Mouse (Mus musculus) liver, embryonic 15.5 days (tissue): Measurements from ENCODE around the gene Dhrs13. TPM values are rescaled to one million over a fixed set of nuclear protein-coding genes. Genes with fewer than 3 reads are reported as not detected.

Experiments used
- ATAC-seq: fragments of 200-750 bp; cut with Nextera tagmentation; 2 replicates; pipeline ENCODE4 v1.8.0; 2017; ENCODE audit warnings: moderate number of reproducible peaks, mild to moderate bottlenecking, moderate library complexity; ENCODE audit not compliant: insufficient read depth
- H3K27ac ChIP-seq: fragments of 300-500 bp; sonication (generic); replicated peaks from 2 replicates; pipeline ENCODE4 v1.5.1; 2015; ENCODE audit warnings: mild to moderate bottlenecking, inconsistent platforms
- H3K27me3 ChIP-seq: fragments of 300-500 bp; sonication (generic); 2 replicates; pipeline ENCODE4 v1.6.1; 2015; ENCODE audit warnings: mild to moderate bottlenecking, inconsistent platforms
- H3K36me3 ChIP-seq: fragments of 300-500 bp; sonication (generic); replicated peaks from 2 replicates; pipeline ENCODE4 v1.6.1; 2015; ENCODE audit warnings: moderate library complexity, mild to moderate bottlenecking, inconsistent platforms
- H3K4me1 ChIP-seq: fragments of 300-500 bp; sonication (generic); replicated peaks from 2 replicates; pipeline ENCODE4 v1.6.1; 2015; ENCODE audit warnings: inconsistent platforms
- H3K4me2 ChIP-seq: fragments of 300-500 bp; sonication (generic); 2 replicates; pipeline ENCODE4 v1.6.1; 2015; ENCODE audit warnings: moderate library complexity, mild to moderate bottlenecking, inconsistent platforms
- H3K4me3 ChIP-seq: fragments of 300-500 bp; sonication (generic); replicated peaks from 2 replicates; pipeline ENCODE4 v1.5.1; 2015; ENCODE audit warnings: mild to moderate bottlenecking, inconsistent platforms
- H3K9ac ChIP-seq: fragments of 300-500 bp; sonication (generic); 2 replicates; pipeline ENCODE4 v1.6.1; 2015; ENCODE audit warnings: moderate library complexity, mild to moderate bottlenecking, inconsistent platforms
- H3K9me3 ChIP-seq: fragments of 300-500 bp; sonication (generic); replicated peaks from 2 replicates; pipeline ENCODE4 v1.6.1; 2016; ENCODE audit warnings: inconsistent platforms
- WGBS: fragments of 180-500 bp; shearing (Covaris S2); methylation state at CpG from one replicate; pipeline ENCODE4 v1.1.7; 2015; ENCODE audit warnings: mixed read lengths; ENCODE audit not compliant: insufficient replicate concordance; 5-methylcytosine and 5-hydroxymethylcytosine counted together
- polyA plus RNA-seq: library from polyadenylated mRNA; unstranded; fragments of >200 nt; fragmentation: Nextera tagmentation; extraction: Ambion mirVana; gene quantifications from 2 replicates; pipeline ENCODE4 v1.2.1, GENCODE M21; 2015

The Dhrs13 gene
- polyA plus RNA-seq, 1 experiment from 2014 or later, result 14.9 TPM

DNA sequence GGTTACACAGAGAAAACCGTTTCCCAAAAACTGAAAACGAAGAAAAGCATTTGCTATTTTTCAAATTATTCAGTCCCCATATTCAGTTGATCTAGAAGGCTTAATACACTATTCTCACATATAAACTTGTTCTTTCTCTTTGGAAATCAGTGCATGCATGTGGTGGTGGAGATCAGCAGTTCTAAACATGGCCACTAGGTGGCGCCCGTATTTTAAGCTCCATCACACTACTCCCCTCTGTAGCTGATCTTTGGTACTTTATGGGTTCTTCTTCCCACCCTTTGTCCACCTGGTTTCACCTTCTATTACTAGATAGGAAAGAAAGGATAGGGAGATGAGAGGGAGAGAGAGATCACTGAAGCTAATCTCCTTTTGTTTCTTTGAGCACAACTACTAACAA is 12.4 kb upstream of the Dhrs13 start:
- ATAC-seq, result peak; percentile 44; the same call in 1 of the 2 replicates
- 16% methylated on average over 4 of the region's 4 CpGs for WGBS
- Histone ChIP-seq H3K4me1 (peaks cover 3% of the 10 kb centered on the region; the same call in 1 of the 2 replicates), H3K36me3 (peaks cover 96% of the 10 kb centered on the region), H3K9me3 (no peaks in the 10 kb centered on the region), H3K4me3 (no peak overlapping the region), H3K4me2 (no peak overlapping the region), H3K27me3 (no peaks in the 10 kb centered on the region), H3K9ac (no peak overlapping the region), H3K27ac (no peak overlapping the region)

DNA sequence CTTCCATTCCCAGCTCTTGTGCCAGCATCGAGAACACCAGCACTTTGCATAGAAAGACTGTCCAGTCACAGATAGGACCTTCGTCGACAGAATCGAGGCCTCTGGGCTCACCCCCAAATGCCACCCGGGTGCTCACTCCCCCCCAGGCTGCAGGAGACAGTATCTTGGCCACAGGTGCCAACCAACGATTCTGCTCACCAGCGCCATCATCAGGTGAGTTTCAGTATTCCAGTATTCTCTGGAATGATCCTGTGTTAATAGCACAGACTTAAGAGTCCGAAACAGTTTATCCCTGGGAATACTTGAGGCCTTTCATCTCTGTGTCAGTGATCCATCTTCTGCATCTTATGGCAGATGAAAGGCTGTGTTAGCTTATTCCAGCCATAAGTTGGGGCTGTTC is 8.5 kb upstream of the Dhrs13 start:
- no peak for ATAC-seq
- Histone ChIP-seq H3K27me3 (no peaks in the 10 kb centered on the region), H3K36me3 (peaks cover 95% of the 10 kb centered on the region), H3K4me1 (peaks cover 3% of the 10 kb centered on the region; the same call in 1 of the 2 replicates), H3K4me3 (no peak overlapping the region), H3K4me2 (no peak overlapping the region), H3K9me3 (no peaks in the 10 kb centered on the region), H3K27ac (no peak overlapping the region), H3K9ac (no peak overlapping the region)
- 74% methylated on average over 8 of the region's 8 CpGs for WGBS

GRCm38 (mm10) chr11:78029240-78029639 is 2.8 kb upstream of the Dhrs13 start:
- Histone ChIP-seq H3K4me1 (peaks cover 50% of the 10 kb centered on the region), H3K9me3 (no peaks in the 10 kb centered on the region), H3K27ac (no peak overlapping the region), H3K27me3 (no peaks in the 10 kb centered on the region), H3K4me2 (peak overlapping the region; percentile 5; the same call in 1 of the 2 replicates), H3K9ac (no peak overlapping the region), H3K4me3 (no peak overlapping the region), H3K36me3 (peaks cover 63% of the 10 kb centered on the region)
- 83% methylated on average over 8 of the region's 8 CpGs for WGBS
- no peak for ATAC-seq

DNA sequence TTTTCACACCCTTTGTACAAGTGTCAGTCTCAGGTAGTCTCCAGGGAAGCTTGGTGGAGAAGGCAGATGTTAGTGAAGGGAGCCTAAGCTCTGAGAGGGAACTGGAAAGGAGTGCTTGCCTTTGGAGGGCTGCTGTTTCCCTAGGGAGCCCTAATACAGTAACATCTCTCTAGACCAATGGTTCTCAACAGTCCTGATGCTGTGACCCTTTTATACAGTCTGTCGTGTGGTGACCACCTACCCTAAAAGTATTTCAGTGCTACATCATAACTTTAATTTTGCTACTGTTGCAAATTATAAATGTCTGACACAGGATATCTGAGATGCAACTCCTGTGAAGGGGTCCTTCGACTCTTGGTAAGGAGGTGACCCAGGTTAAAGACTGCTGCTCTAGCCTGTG is 1.5 kb upstream of the Dhrs13 start:
- peaks cover 64% of the 10 kb centered on the region for H3K36me3 ChIP-seq
- H3K4me3 ChIP-seq, result peak overlapping the region; percentile 85
- 0 out of 2 replicates have a peak overlapping the region, but pooled peaks have one; percentile 1 for H3K9ac ChIP-seq
- H3K4me1 ChIP-seq, result peaks cover 60% of the 10 kb centered on the region
- H3K9me3 ChIP-seq, result no peaks in the 10 kb centered on the region
- H3K27me3 ChIP-seq, result no peaks in the 10 kb centered on the region
- ATAC-seq, result no peak
- WGBS, result 83% methylated on average over 2 of the region's 2 CpGs
- H3K27ac ChIP-seq, result no peak overlapping the region
- peak overlapping the region; percentile 100 for H3K4me2 ChIP-seq

DNA sequence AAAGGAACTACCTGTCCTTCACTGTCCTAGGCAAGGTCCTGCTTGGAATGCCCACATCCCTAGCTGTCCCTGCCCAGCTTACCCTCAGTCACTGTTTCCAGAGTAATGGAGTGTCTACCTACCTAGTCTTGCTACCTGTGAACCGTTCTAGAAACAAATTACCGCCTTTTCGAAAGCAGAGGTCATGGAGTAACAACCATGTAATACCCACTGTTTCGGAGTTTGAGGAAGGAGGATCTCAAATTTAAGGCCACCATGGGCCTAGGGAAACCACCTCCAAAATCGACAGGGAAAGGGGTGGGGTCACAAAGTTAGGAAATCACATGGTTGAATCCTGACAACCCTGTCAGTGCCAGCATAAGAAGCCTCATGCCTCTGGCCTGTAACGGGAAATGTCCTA is 691 bp upstream of the Dhrs13 start:
- no peaks in the 10 kb centered on the region for H3K9me3 ChIP-seq
- peaks cover 62% of the 10 kb centered on the region for H3K4me1 ChIP-seq
- H3K9ac ChIP-seq, result peak overlapping the region; percentile 90
- H3K27me3 ChIP-seq, result no peaks in the 10 kb centered on the region
- H3K4me3 ChIP-seq, result peak overlapping the region; percentile 85
- peaks cover 60% of the 10 kb centered on the region for H3K36me3 ChIP-seq
- WGBS, result 50% methylated on average over 6 of the region's 6 CpGs
- 0 out of 2 replicates have a peak, but pooled peaks have one; percentile 0 for ATAC-seq
- H3K4me2 ChIP-seq, result peak overlapping the region; percentile 100
- H3K27ac ChIP-seq, result peak overlapping the region; percentile 90

DNA sequence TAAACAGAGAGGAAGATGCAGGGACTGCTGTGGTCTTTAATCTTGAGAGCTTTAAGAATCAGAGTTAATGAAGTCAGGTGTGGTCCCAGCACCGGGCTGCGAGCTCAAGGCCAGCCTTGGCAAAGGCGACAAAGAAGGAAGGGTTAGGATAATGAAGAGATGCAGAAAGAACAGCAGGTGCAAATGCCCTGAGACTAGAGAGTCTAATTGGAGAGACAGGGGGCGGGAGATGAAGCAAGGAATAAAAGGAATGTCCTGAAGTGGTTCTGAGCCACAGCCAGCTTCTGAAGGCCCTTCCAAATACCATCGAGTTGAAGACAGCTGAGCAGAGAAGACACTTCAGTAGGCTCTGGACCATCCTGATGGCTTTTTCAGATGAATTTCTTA is 722 bp downstream of the Dhrs13 start:
- H3K4me1 ChIP-seq, result peaks cover 76% of the 10 kb centered on the region
- H3K9me3 ChIP-seq, result no peaks in the 10 kb centered on the region
- H3K4me2 ChIP-seq, result peak overlapping the region; percentile 100
- no peak for ATAC-seq
- H3K9ac ChIP-seq, result peak overlapping the region; percentile 90
- H3K27me3 ChIP-seq, result no peaks in the 10 kb centered on the region
- 14% methylated on average over 5 of the region's 5 CpGs for WGBS
- H3K27ac ChIP-seq, result peak overlapping the region; percentile 90
- peaks cover 55% of the 10 kb centered on the region for H3K36me3 ChIP-seq
- H3K4me3 ChIP-seq, result peak overlapping the region; percentile 85

DNA sequence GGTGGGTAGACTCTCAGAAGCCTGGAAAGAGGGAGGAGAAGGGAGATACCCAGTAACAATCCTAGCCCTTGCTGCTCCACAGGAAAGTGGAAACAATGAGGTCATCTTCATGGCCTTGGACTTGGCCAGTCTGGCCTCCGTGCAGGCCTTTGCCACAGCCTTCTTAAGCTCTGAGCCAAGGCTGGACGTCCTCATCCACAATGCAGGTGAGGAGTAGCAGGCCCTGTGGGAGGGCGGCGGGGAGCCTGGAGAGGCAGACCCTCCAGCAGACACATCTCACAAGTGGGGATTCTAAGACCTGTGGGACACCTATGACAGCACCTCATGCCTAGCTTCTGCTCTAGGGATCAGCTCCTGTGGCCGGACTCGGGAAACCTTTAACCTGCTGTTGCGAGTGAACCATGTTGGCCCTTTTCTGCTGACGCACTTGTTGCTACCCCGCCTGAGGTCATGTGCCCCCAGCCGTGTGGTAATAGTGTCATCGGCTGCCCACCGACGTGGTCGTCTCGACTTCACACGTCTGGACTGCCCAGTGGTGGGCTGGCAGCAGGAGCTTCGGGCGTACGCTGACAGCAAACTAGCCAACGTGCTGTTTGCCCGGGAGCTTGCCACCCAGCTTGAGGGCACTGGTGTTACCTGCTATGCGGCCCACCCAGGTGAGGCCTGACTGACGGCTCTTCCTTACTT is 2.0 kb downstream of the Dhrs13 start:
- Histone ChIP-seq H3K36me3 (peaks cover 50% of the 10 kb centered on the region), H3K27me3 (no peaks in the 10 kb centered on the region), H3K9ac (peak overlapping the region; percentile 90), H3K27ac (no peak overlapping the region; the same call in 1 of the 2 replicates), H3K9me3 (no peaks in the 10 kb centered on the region), H3K4me2 (peak overlapping the region; percentile 100), H3K4me3 (peak overlapping the region; percentile 85), H3K4me1 (peaks cover 86% of the 10 kb centered on the region)
- no peak for ATAC-seq
- WGBS, result 92% methylated on average over 23 of the region's 23 CpGs

GRCm38 (mm10) chr11:78036791-78037190 is 4.7 kb downstream of the Dhrs13 start:
- no peak for ATAC-seq
- H3K36me3 ChIP-seq, result peaks cover 59% of the 10 kb centered on the region
- H3K27me3 ChIP-seq, result no peaks in the 10 kb centered on the region
- peak overlapping the region; percentile 91 for H3K4me2 ChIP-seq
- no peaks in the 10 kb centered on the region for H3K9me3 ChIP-seq
- 80% methylated on average over 10 of the region's 10 CpGs for WGBS
- 0 out of 2 replicates have a peak overlapping the region, but pooled peaks have one; percentile 38 for H3K27ac ChIP-seq
- H3K4me3 ChIP-seq, result peak overlapping the region; percentile 66; the same call in 1 of the 2 replicates
- H3K9ac ChIP-seq, result no peak overlapping the region
- H3K4me1 ChIP-seq, result peaks cover 77% of the 10 kb centered on the region

- H3K4me1 ChIP-seq, result peaks cover 64% of the 10 kb centered on the region
- H3K27ac ChIP-seq, result peak within 1 kb of the TSS; percentile 89
- H3K36me3 ChIP-seq, result peaks cover 70% of the 10 kb centered on the region
- H3K27me3 ChIP-seq, result no peaks in the 10 kb centered on the region
- peak; percentile 80 for ATAC-seq
- H3K4me3 ChIP-seq, result peak within 1 kb of the TSS; percentile 66
- peak within 1 kb of the TSS; percentile 91 for H3K4me2 ChIP-seq
- WGBS, result 2% methylated on average over 55 of the region's 55 CpGs
- H3K9me3 ChIP-seq, result no peaks in the 10 kb centered on the region
- peak within 1 kb of the TSS; percentile 77 for H3K9ac ChIP-seq
Observed at GRCm38 (mm10) chr11:78037831-78038752, 6.0 kb downstream of the Dhrs13 start, which contains the start of gene Flot2. TSS of gene Flot2 (plus strand) at chr11:78037931.

GRCm38 (mm10) chr11:78040878-78041277 is 8.8 kb downstream of the Dhrs13 start:
- H3K36me3 ChIP-seq, result peaks cover 47% of the 10 kb centered on the region
- no peak overlapping the region for H3K27ac ChIP-seq
- H3K4me3 ChIP-seq, result no peak overlapping the region
- ATAC-seq, result no peak
- H3K9ac ChIP-seq, result no peak overlapping the region
- 48% methylated on average over 2 of the region's 2 CpGs for WGBS
- H3K4me1 ChIP-seq, result peaks cover 56% of the 10 kb centered on the region
- no peaks in the 10 kb centered on the region for H3K27me3 ChIP-seq
- no peaks in the 10 kb centered on the region for H3K9me3 ChIP-seq
- no peak overlapping the region for H3K4me2 ChIP-seq
